ENCODE assay signal across 8 mouse cellular contexts in genomic region chr6:24530711-24531420, GRCm38 (mm10). TPM values are rescaled to one million over a fixed set of nuclear protein-coding genes. Genes with fewer than 3 reads are reported as not detected.
DNase-seq lines count a peak whose midpoint lies in the region; ATAC-seq lines count a peak whose summit lies in the region.

No protein-coding gene starts in this region.

- H3K36me3 ChIP-seq in kidney, embryonic 14.5 days (ENCODE audit: control insufficient read depth, insufficient read depth, low read length): peaks cover under 1% of the 10 kb centered on the region; the same call in 1 of the 2 replicates
- no peaks in the 10 kb centered on the region for H3K36me3 ChIP-seq in midbrain, embryonic 12.5 days

- H3K9ac ChIP-seq in kidney, embryonic 14.5 days (ENCODE audit: low read depth, low read length): no peak overlapping the region
- no peak overlapping the region for H3K9ac ChIP-seq in midbrain, embryonic 12.5 days (replicated peaks)

- H3K27me3 ChIP-seq in kidney, embryonic 14.5 days (ENCODE audit: control insufficient read depth, insufficient read depth, low read length): no peaks in the 10 kb centered on the region
- no peaks in the 10 kb centered on the region for H3K27me3 ChIP-seq in midbrain, embryonic 12.5 days

- WGBS in kidney, embryonic 14.5 days: 45% methylated on average over 11 of the region's 11 CpGs
- 63% methylated on average over 11 of the region's 11 CpGs for WGBS in midbrain, embryonic 12.5 days

- no peak for DNase-seq in kidney, adult 18-20 months
- peak; percentile 27 for DNase-seq in cerebellum, adult 9-11 months
- peak; percentile 24 to 41 for DNase-seq in heart, postnatal 10 days
- DNase-seq in natural killer cell, adult 2 months (ENCODE audit: low spot score in 2 of 2): no peak

- peak overlapping the region; percentile 37 for H3K4me2 ChIP-seq in kidney, embryonic 14.5 days (replicated peaks; ENCODE audit: low read depth, low read length)
- H3K4me2 ChIP-seq in midbrain, embryonic 12.5 days (replicated peaks): peak overlapping the region; percentile 29

- ATAC-seq in kidney, embryonic 14.5 days (ENCODE audit: low FRiP score, low TSS enrichment): no peak
- ATAC-seq in midbrain, embryonic 12.5 days (ENCODE audit: low FRiP score, low read depth): no peak
- no peak for ATAC-seq in frontal cortex, adult (ENCODE audit: low TSS enrichment)
- no peak for ATAC-seq in erythroid progenitor cell, adult 5-6 weeks (replicated peaks; ENCODE audit: low FRiP score, poor library complexity, severe bottlenecking)

- no peaks in the 10 kb centered on the region for H3K9me3 ChIP-seq in kidney, embryonic 14.5 days (ENCODE audit: control insufficient read depth, low read length)
- no peaks in the 10 kb centered on the region for H3K9me3 ChIP-seq in midbrain, embryonic 12.5 days

- H3K27ac ChIP-seq in kidney, embryonic 14.5 days (ENCODE audit: low read depth, low read length): peak overlapping the region; percentile 39; the same call in 1 of the 2 replicates
- H3K27ac ChIP-seq in midbrain, embryonic 12.5 days (replicated peaks): no peak overlapping the region

- H3K4me1 ChIP-seq in kidney, embryonic 14.5 days (ENCODE audit: control insufficient read depth, insufficient read depth, low read length): peaks cover 12% of the 10 kb centered on the region
- peaks cover 15% of the 10 kb centered on the region for H3K4me1 ChIP-seq in midbrain, embryonic 12.5 days

- intact Hi-C loops in heart, postnatal 10 days (cut with DNase I): loop anchor here (1.0 to 2.0 kb wide), 3 partner anchors 14 to 98 kb away; no protein-coding TSS in a partner anchor

- peak overlapping the region; percentile 20; the same call in 1 of the 2 replicates for H3K4me3 ChIP-seq in kidney, embryonic 14.5 days (ENCODE audit: low read length)
- H3K4me3 ChIP-seq in midbrain, embryonic 12.5 days: no peak overlapping the region

RNA-seq across cellular contexts. Expression of gene Asb15, which starts 2.9 kb away (rescaled TPM):
- polyA plus RNA-seq in kidney, embryonic 14.5 days (2014; fragmentation: Nextera tagmentation; extraction: Ambion mirVana): 0.17 and 0.23 TPM in 2 replicates
- total RNA-seq in heart, postnatal 10 days (2021): 10 to 100 TPM; 20.1 to 22.7 TPM
- polyA plus RNA-seq in midbrain, embryonic 12.5 days (2016; fragmentation: Nextera tagmentation; extraction: Ambion mirVana): not detected in 2 replicates
- not detected in 2 replicates for total RNA-seq in erythroid progenitor cell, adult 5-6 weeks (2015; ENCODE audit: low replicate concordance)
- 0.13 TPM in 1 of 2 replicates, not detected in the other for total RNA-seq in erythroid progenitor cell, adult 5-6 weeks (2017; ENCODE audit: low replicate concordance)

RNA-seq across cellular contexts. Expression of gene Ndufa5, which starts 3.1 kb away (rescaled TPM):
- 337 and 510 TPM in 2 replicates for polyA plus RNA-seq in kidney, embryonic 14.5 days (2014; fragmentation: Nextera tagmentation; extraction: Ambion mirVana)
- total RNA-seq in heart, postnatal 10 days (2021): 1,000 to 10,000 TPM; 1,040 to 1,065 TPM
- 274 and 286 TPM in 2 replicates for polyA plus RNA-seq in midbrain, embryonic 12.5 days (2016; fragmentation: Nextera tagmentation; extraction: Ambion mirVana)
- total RNA-seq in erythroid progenitor cell, adult 5-6 weeks (2015; ENCODE audit: low replicate concordance): 99.8 and 122 TPM in 2 replicates
- total RNA-seq in erythroid progenitor cell, adult 5-6 weeks (2017; ENCODE audit: low replicate concordance): 80.4 and 150 TPM in 2 replicates

RNA-seq across cellular contexts. Expression of gene Iqub, which starts 16.0 kb away (rescaled TPM):
- polyA plus RNA-seq in kidney, embryonic 14.5 days (2014; fragmentation: Nextera tagmentation; extraction: Ambion mirVana): 0.07 TPM in 1 of 2 replicates, not detected in the other
- under 1 TPM; 0.17 to 0.25 TPM for total RNA-seq in heart, postnatal 10 days (2021)
- polyA plus RNA-seq in midbrain, embryonic 12.5 days (2016; fragmentation: Nextera tagmentation; extraction: Ambion mirVana): 0.06 and 0.16 TPM in 2 replicates
- total RNA-seq in erythroid progenitor cell, adult 5-6 weeks (2015; ENCODE audit: low replicate concordance): not detected in 2 replicates
- 1.1 TPM in 1 of 2 replicates, not detected in the other for total RNA-seq in erythroid progenitor cell, adult 5-6 weeks (2017; ENCODE audit: low replicate concordance)

Comparison
In these comparisons a context has a peak if more than half of its experiments do, and no peak if none do; other contexts are left out.
1. DNase-seq: peak in cerebellum, adult 9-11 months (single experiment) and heart, postnatal 10 days (2 of 2); none in kidney, adult 18-20 months (single experiment) and natural killer cell, adult 2 months (0 of 2).
2. RNA of gene Asb15, which starts 2.9 kb away (total RNA-seq): 20.1 to 22.7 TPM in heart, postnatal 10 days; 0.13 TPM in erythroid progenitor cell, adult 5-6 weeks; every median in the first group is over 10 times any median in the second.
3. RNA of gene Ndufa5, which starts 3.1 kb away (total RNA-seq): 1,040 to 1,065 TPM in heart, postnatal 10 days; 80.4 to 150 TPM in erythroid progenitor cell, adult 5-6 weeks; every median in the first group is over 4 times any median in the second.